30 mouse cellular contexts compared by ENCODE assay signal in genomic region chr6:16312915-16313314, GRCm38 (mm10).
DNase-seq lines count a peak whose midpoint lies in the region; ATAC-seq and TF ChIP-seq lines count a peak whose summit lies in the region.
"Had no signal": no experiment of that assay in that cellular context is flagged by ENCODE, and none has a peak within 500 bp of the region (broad histone marks: within the 10 kb centered on the region; RNA-seq: fewer than 3 reads in every experiment).

No protein-coding gene starts in this region.

- peak; percentile 26 for DNase-seq in embryo, embryonic 11 days
- no peak for DNase-seq in embryo, embryonic 9.5 days (ENCODE audit: extremely low spot score)
- no peak for DNase-seq in kidney, adult 18-20 months
- peak; percentile 24 for DNase-seq in lung, embryonic 14.5 days
- DNase-seq in lung, adult 2 months: no peak
- DNase-seq: adrenal gland, postnatal 10 days; adrenal gland, postnatal 36 days; B cell, adult 2 months; cerebellum, adult 11 months; cerebellum, adult 2 months; cerebellum, adult 9-11 months; cerebellum, postnatal 25 days; gastrocnemius, postnatal 10 days; gastrocnemius, postnatal 36 days; heart, adult 2 months; heart, postnatal 14 days; heart, postnatal 4 days had no signal

- H3K4me3 ChIP-seq in kidney, embryonic 16.5 days (ENCODE audit: low read length): no peak overlapping the region
- H3K4me3 ChIP-seq in lung, embryonic 14.5 days (ENCODE audit: low read depth, low read length): no peak overlapping the region
- no peak overlapping the region for H3K4me3 ChIP-seq in lung, adult 2 months (replicated peaks; ENCODE audit: extremely low read depth, low read depth, low read length)
- H3K4me3 ChIP-seq in embryonic facial prominence, embryonic 15.5 days (replicated peaks): no peak overlapping the region
- H3K4me3 ChIP-seq: erythroblast, embryonic 14.5 days; forebrain, embryonic 12.5 days; forebrain, embryonic 15.5 days; heart, adult 2 months; heart, embryonic 10.5 days; heart, embryonic 13.5 days had no signal

- no peak overlapping the region for H3K4me2 ChIP-seq in kidney, embryonic 16.5 days (replicated peaks; ENCODE audit: low read depth, low read length)
- no peak overlapping the region for H3K4me2 ChIP-seq in lung, embryonic 14.5 days
- no peak overlapping the region for H3K4me2 ChIP-seq in embryonic facial prominence, embryonic 15.5 days (replicated peaks)
- H3K4me2 ChIP-seq: forebrain, embryonic 12.5 days; forebrain, embryonic 15.5 days; heart, embryonic 13.5 days; hindbrain, embryonic 14.5 days had no signal

- H3K27ac ChIP-seq in kidney, embryonic 16.5 days (ENCODE audit: low read length): no peak overlapping the region
- no peak overlapping the region for H3K27ac ChIP-seq in lung, embryonic 14.5 days (ENCODE audit: low read depth)
- H3K27ac ChIP-seq in embryonic facial prominence, embryonic 15.5 days (replicated peaks): no peak overlapping the region
- H3K27ac ChIP-seq: forebrain, embryonic 12.5 days; forebrain, embryonic 15.5 days; heart, adult 2 months; heart, embryonic 10.5 days; heart, embryonic 13.5 days; hindbrain, embryonic 14.5 days; hindbrain, postnatal 0 days had no signal

- no peak for TF ChIP-seq CTCF in lung, embryonic 14.5 days (IDR thresholded peaks at IDR 0.05; ENCODE audit: low read depth)
- TF ChIP-seq CTCF in lung, adult 2 months (IDR thresholded peaks at IDR 0.05; ENCODE audit: insufficient read depth, low read length): no peak

- no peak overlapping the region for H3K9ac ChIP-seq in kidney, embryonic 16.5 days (replicated peaks; ENCODE audit: low read length)
- H3K9ac ChIP-seq in lung, embryonic 14.5 days: no peak overlapping the region
- H3K9ac ChIP-seq in embryonic facial prominence, embryonic 15.5 days: no peak overlapping the region
- H3K9ac ChIP-seq: forebrain, embryonic 12.5 days; forebrain, embryonic 15.5 days; heart, embryonic 13.5 days; hindbrain, embryonic 14.5 days had no signal

- H3K36me3 ChIP-seq in kidney, embryonic 16.5 days (ENCODE audit: insufficient read depth, low read length): no peaks in the 10 kb centered on the region
- no peaks in the 10 kb centered on the region for H3K36me3 ChIP-seq in lung, embryonic 14.5 days (ENCODE audit: insufficient read depth)
- no peaks in the 10 kb centered on the region for H3K36me3 ChIP-seq in embryonic facial prominence, embryonic 15.5 days
- H3K36me3 ChIP-seq: forebrain, embryonic 12.5 days; forebrain, embryonic 15.5 days; G1E; heart, embryonic 10.5 days; heart, embryonic 13.5 days had no signal

- H3K27me3 ChIP-seq in kidney, embryonic 16.5 days (ENCODE audit: insufficient read depth, low read length): no peaks in the 10 kb centered on the region
- H3K27me3 ChIP-seq in lung, embryonic 14.5 days (ENCODE audit: insufficient read depth, low read length): 0 out of 2 replicates have a peak, but pooled peaks cover 2% of the 10 kb centered on the region
- no peaks in the 10 kb centered on the region for H3K27me3 ChIP-seq in embryonic facial prominence, embryonic 15.5 days
- H3K27me3 ChIP-seq: CH12.LX; forebrain, embryonic 15.5 days; heart, embryonic 13.5 days had no signal

- TF ChIP-seq POLR2A in lung, adult 2 months (IDR thresholded peaks at IDR 0.05; ENCODE audit: borderline replicate concordance, extremely low read depth, low read depth, low read length): no peak

- 40% methylated on average over 1 of the region's 1 CpGs for WGBS in kidney, embryonic 16.5 days
- WGBS in lung, embryonic 14.5 days: 19% methylated on average over 1 of the region's 1 CpGs
- WGBS in lung, adult 2 months: 34% methylated on average over 1 of the region's 1 CpGs
- WGBS in embryonic facial prominence, embryonic 15.5 days: 20% methylated on average over 1 of the region's 1 CpGs

- peaks cover 10% of the 10 kb centered on the region; the same call in 1 of the 2 replicates for H3K4me1 ChIP-seq in kidney, embryonic 16.5 days (ENCODE audit: insufficient read depth, low read length)
- no peaks in the 10 kb centered on the region for H3K4me1 ChIP-seq in lung, embryonic 14.5 days (ENCODE audit: insufficient read depth)
- no peaks in the 10 kb centered on the region; the same call in 1 of the 2 replicates for H3K4me1 ChIP-seq in lung, adult 2 months (ENCODE audit: control insufficient read depth, insufficient read depth, low read length)
- H3K4me1 ChIP-seq in embryonic facial prominence, embryonic 15.5 days: peaks cover 12% of the 10 kb centered on the region

- H3K9me3 ChIP-seq in kidney, embryonic 16.5 days (ENCODE audit: low read length): no peaks in the 10 kb centered on the region
- H3K9me3 ChIP-seq in lung, embryonic 14.5 days (ENCODE audit: low read depth, low read length): no peaks in the 10 kb centered on the region
- H3K9me3 ChIP-seq in embryonic facial prominence, embryonic 15.5 days (replicated peaks): no peaks in the 10 kb centered on the region
- H3K9me3 ChIP-seq: forebrain, embryonic 12.5 days; forebrain, embryonic 15.5 days; G1E; heart, embryonic 10.5 days; heart, embryonic 13.5 days had no signal

- 0 out of 2 replicates have a peak, but pooled peaks have one; percentile 46 for ATAC-seq in kidney, embryonic 16.5 days (ENCODE audit: low FRiP score, low TSS enrichment)
- ATAC-seq in lung, embryonic 14.5 days (ENCODE audit: insufficient read depth): no peak
- 0 out of 2 replicates have a peak, but pooled peaks have one; percentile 51 for ATAC-seq in embryonic facial prominence, embryonic 15.5 days (ENCODE audit: insufficient number of reproducible peaks, low FRiP score, low TSS enrichment, low read depth)
- ATAC-seq: forebrain, embryonic 15.5 days; hindbrain, postnatal 0 days; inflammation-experienced regulatory T-cells, adult 6 months; Patski had no signal

Comparison
In these comparisons a context has a peak if more than half of its experiments do, and no peak if none do; other contexts are left out.
1. DNase-seq: peak in embryo, embryonic 11 days (single experiment) and lung, embryonic 14.5 days (single experiment); none in embryo, embryonic 9.5 days (single experiment), kidney, adult 18-20 months (single experiment) and lung, adult 2 months (single experiment).